Mouse (Mus musculus): ENCODE results near the gene Hspb2.

- TF ChIP-seq POLR2A (IDR thresholded peaks at IDR 0.05; ENCODE audit: control insufficient read depth, extremely low read depth, insufficient read depth, low read length, poor library complexity) (no peak), CTCF (IDR thresholded peaks at IDR 0.05; ENCODE audit: borderline replicate concordance, control insufficient read depth, extremely low read depth, insufficient read depth, low read length, poor library complexity) (no peak)
These were observed 4.6 kb upstream of the Hspb2 start for GRCm38 (mm10) chr9:50756711-50757110.
